8 mouse cellular contexts compared by ENCODE assay signal in genomic region chr4:128727721-128728430, GRCm38 (mm10). TPM values are rescaled to one million over a fixed set of nuclear protein-coding genes. Genes with fewer than 3 reads are reported as not detected.
A peak's percentile ranks its signal among the peaks of the same experiment; 100 is the strongest.
DNase-seq lines count a peak whose midpoint lies in the region; ATAC-seq lines count a peak whose summit lies in the region.

No protein-coding gene starts in this region.

- no peaks in the 10 kb centered on the region for H3K27me3 ChIP-seq in embryonic facial prominence, embryonic 13.5 days
- H3K27me3 ChIP-seq in heart, embryonic 14.5 days (ENCODE audit: control insufficient read depth, insufficient read depth, low read length) = no peaks in the 10 kb centered on the region
- H3K27me3 ChIP-seq in splenic B cell, adult 2 months (ENCODE audit: control insufficient read depth, insufficient read depth, low read length, poor library complexity, severe bottlenecking) = no peaks in the 10 kb centered on the region

- H3K9me3 ChIP-seq in embryonic facial prominence, embryonic 13.5 days = no peaks in the 10 kb centered on the region
- H3K9me3 ChIP-seq in heart, embryonic 14.5 days (ENCODE audit: control insufficient read depth, low read length) = no peaks in the 10 kb centered on the region

- peaks cover 47% of the 10 kb centered on the region for H3K4me1 ChIP-seq in embryonic facial prominence, embryonic 13.5 days
- H3K4me1 ChIP-seq in heart, embryonic 14.5 days (ENCODE audit: control insufficient read depth in 2 of 2, insufficient read depth in 2 of 2, low read length in 2 of 2) = peaks cover 29 to 56% of the 10 kb centered on the region in 2 experiments

- WGBS in embryonic facial prominence, embryonic 13.5 days = under 1% methylated on average over 60 of the region's 65 CpGs
- 1% methylated on average over 65 of the region's 65 CpGs for WGBS in heart, embryonic 14.5 days

- H3K4me2 ChIP-seq in embryonic facial prominence, embryonic 13.5 days = peak overlapping the region; percentile 94
- H3K4me2 ChIP-seq in heart, embryonic 14.5 days (ENCODE audit: low read length) = peak overlapping the region; percentile 84

- H3K27ac ChIP-seq in embryonic facial prominence, embryonic 13.5 days = peak overlapping the region; percentile 94
- peak overlapping the region; percentile 83 to 94 for H3K27ac ChIP-seq in heart, embryonic 14.5 days (replicated peaks in 1 of 2; ENCODE audit: control insufficient read depth in 1 of 2, insufficient read depth in 1 of 2, low read depth in 2 of 2, low read length in 2 of 2)

- peak; percentile 52 for ATAC-seq in embryonic facial prominence, embryonic 13.5 days (ENCODE audit: insufficient number of reproducible peaks, insufficient read depth, low FRiP score, low TSS enrichment, low read depth)
- ATAC-seq in heart, embryonic 14.5 days (ENCODE audit: insufficient number of reproducible peaks, insufficient read depth, low FRiP score, low read depth) = peak; percentile 64

- peak overlapping the region; percentile 100 for H3K9ac ChIP-seq in embryonic facial prominence, embryonic 13.5 days
- peak overlapping the region; percentile 96 for H3K9ac ChIP-seq in heart, embryonic 14.5 days (ENCODE audit: low read length)

- DNase-seq in CD4-positive, CD25-positive, alpha-beta regulatory T cell, adult 2 months (ENCODE audit: low read depth, low spot score) = peak; percentile 49
- peak; percentile 60 to 67 for DNase-seq in adrenal gland, adult 18-20 months (ENCODE audit: low spot score in 2 of 2)
- DNase-seq in kidney, postnatal 10 days = peak; percentile 76
- peak; percentile 64 to 83 for DNase-seq in lung, postnatal 4 days
- peak; percentile 43 for DNase-seq in splenic B cell, adult 2 months (ENCODE audit: low read depth, low spot score)
- no peak for DNase-seq in frontal cortex, postnatal 25 days (ENCODE audit: low spot score in 2 of 2)

- H3K36me3 ChIP-seq in embryonic facial prominence, embryonic 13.5 days = peaks cover 8% of the 10 kb centered on the region
- peaks cover 12% of the 10 kb centered on the region for H3K36me3 ChIP-seq in heart, embryonic 14.5 days (ENCODE audit: control insufficient read depth, insufficient read depth, low read length)
- peaks cover 3% of the 10 kb centered on the region; the same call in 1 of the 2 replicates for H3K36me3 ChIP-seq in splenic B cell, adult 2 months (ENCODE audit: control insufficient read depth, insufficient read depth, low read length, poor library complexity, severe bottlenecking)

- peak overlapping the region; percentile 99 for H3K4me3 ChIP-seq in embryonic facial prominence, embryonic 13.5 days
- peak overlapping the region; percentile 66 to 97 for H3K4me3 ChIP-seq in heart, embryonic 14.5 days (ENCODE audit: control insufficient read depth in 1 of 2, insufficient read depth in 1 of 2, low read depth in 1 of 2, low read length in 2 of 2)

RNA-seq across cellular contexts. Expression of gene A3galt2, which starts 27.3 kb away (rescaled TPM):
- under 1 TPM; 0.17 to 0.42 TPM for total RNA-seq in adrenal gland, adult 18-20 months (2021)
- polyA plus RNA-seq in embryonic facial prominence, embryonic 13.5 days (2015; fragmentation: Nextera tagmentation; extraction: Ambion mirVana) = 0.29 and 0.38 TPM in 2 replicates
- polyA plus RNA-seq in heart, embryonic 14.5 days (2014; fragmentation: Nextera tagmentation; extraction: Ambion mirVana) = 0.12 and 0.13 TPM in 2 replicates

Comparison
In these comparisons a context has a peak if more than half of its experiments do, and no peak if none do; other contexts are left out.
1. DNase-seq: peak in CD4-positive, CD25-positive, alpha-beta regulatory T cell, adult 2 months (single experiment), adrenal gland, adult 18-20 months (2 of 2), kidney, postnatal 10 days (single experiment), lung, postnatal 4 days (2 of 2) and splenic B cell, adult 2 months (single experiment); none in frontal cortex, postnatal 25 days (0 of 2).